Mouse (Mus musculus) gastrocnemius, adult 8-10 months (tissue): ENCODE results near the gene Hp. TPM values are rescaled to one million over a fixed set of nuclear protein-coding genes. Genes with fewer than 3 reads are reported as not detected.
A peak's percentile ranks its signal among the peaks of the same experiment; 100 is the strongest.

ENCODE experiments used
- DNase-seq, 2 experiments: peaks; one replicate each; pipeline ENCODE4 v3.0.0; 2022; ENCODE audit warnings: low spot score in 2 of 2
- total RNA-seq, 4 experiments: library from RNA; stranded (reverse); gene quantifications; 2 replicates each; pipeline ENCODE4 v1.2.4; 2022

Gene Hp
- 10 to 100 TPM in 2 of 4 experiments, 1 to 10 TPM in 2; 1.2 to 33.0 (median 9.6) TPM for total RNA-seq

GRCm38 (mm10) chr8:109578900-109579301 is at the start of gene Hp:
Gene Hp (minus strand): TSS chr8:109579172.
- no peak for DNase-seq

- DNase-seq, result no peak
These were observed 49.7 kb upstream of the Hp start for GRCm38 (mm10) chr8:109628638-109629037.

GRCm38 (mm10) chr8:109615569-109615968 is 36.6 kb upstream of the Hp start:
- DNase-seq, result no peak

GRCm38 (mm10) chr8:109614243-109615210 is 35.6 kb upstream of the Hp start, which contains the start of gene Pkd1l3:
Gene Pkd1l3 (plus strand): TSS chr8:109614517.
- no peak for DNase-seq

- DNase-seq, result peak; percentile 36 to 44
These were observed 30.2 kb upstream of the Hp start for GRCm38 (mm10) chr8:109609153-109609502.

- DNase-seq, result peak; percentile 92 to 93
These were observed 29.5 kb upstream of the Hp start, which contains the start of gene Dhodh for GRCm38 (mm10) chr8:109608271-109609152. Gene Dhodh (minus strand): TSS chr8:109608673.

GRCm38 (mm10) chr8:109607650-109608049 is 28.7 kb upstream of the Hp start:
- DNase-seq, result no peak

- no peak for DNase-seq
These were observed 27.8 kb upstream of the Hp start for GRCm38 (mm10) chr8:109606725-109607124.

GRCm38 (mm10) chr8:109595854-109596253 is 16.9 kb upstream of the Hp start:
- no peak for DNase-seq

GRCm38 (mm10) chr8:109593117-109593788 is 14.3 kb upstream of the Hp start:
- DNase-seq, result no peak

- DNase-seq, result no peak
These were observed 13.2 kb upstream of the Hp start for GRCm38 (mm10) chr8:109592164-109592563.

- DNase-seq, result no peak
These were observed 12.4 kb upstream of the Hp start for GRCm38 (mm10) chr8:109591367-109591766.

GRCm38 (mm10) chr8:109590901-109591300 is 11.9 kb upstream of the Hp start:
- DNase-seq, result no peak

- DNase-seq, result no peak
These were observed 8.1 kb upstream of the Hp start for GRCm38 (mm10) chr8:109586972-109587504.

- DNase-seq, result no peak
These were observed 6.7 kb upstream of the Hp start for GRCm38 (mm10) chr8:109585652-109586051.

- DNase-seq, result no peak
These were observed 5.9 kb upstream of the Hp start for GRCm38 (mm10) chr8:109584830-109585229.

- DNase-seq, result no peak
These were observed 5.3 kb upstream of the Hp start for GRCm38 (mm10) chr8:109584293-109584692.

GRCm38 (mm10) chr8:109576311-109576710 is 2.7 kb downstream of the Hp start:
- DNase-seq, result no peak

GRCm38 (mm10) chr8:109571139-109571538 is 7.8 kb downstream of the Hp start:
- no peak for DNase-seq

GRCm38 (mm10) chr8:109565498-109566333 is 13.3 kb downstream of the Hp start, which contains the start of the genes Dhx38 and Txnl4b:
Gene Dhx38 (minus strand): TSS chr8:109565861.
Gene Txnl4b (plus strand): TSS chr8:109565892.
- peak; percentile 97 to 98 for DNase-seq
